Mouse (Mus musculus): ENCODE measurements around the gene Cfap206. TPM values are rescaled to one million over a fixed set of nuclear protein-coding genes. Genes with fewer than 3 reads are reported as not detected.
A peak's percentile ranks its signal among the peaks of the same experiment; 100 is the strongest.
"Not testable (repeated sequence)": the region's sequence is repeated elsewhere in the genome, so short reads cannot be mapped to it uniquely, and the experiment has no call there.

The Cfap206 gene
- polyA plus RNA-seq (2015; fragmentation: Nextera tagmentation; extraction: Ambion mirVana): not detected in 2 replicates

DNA sequence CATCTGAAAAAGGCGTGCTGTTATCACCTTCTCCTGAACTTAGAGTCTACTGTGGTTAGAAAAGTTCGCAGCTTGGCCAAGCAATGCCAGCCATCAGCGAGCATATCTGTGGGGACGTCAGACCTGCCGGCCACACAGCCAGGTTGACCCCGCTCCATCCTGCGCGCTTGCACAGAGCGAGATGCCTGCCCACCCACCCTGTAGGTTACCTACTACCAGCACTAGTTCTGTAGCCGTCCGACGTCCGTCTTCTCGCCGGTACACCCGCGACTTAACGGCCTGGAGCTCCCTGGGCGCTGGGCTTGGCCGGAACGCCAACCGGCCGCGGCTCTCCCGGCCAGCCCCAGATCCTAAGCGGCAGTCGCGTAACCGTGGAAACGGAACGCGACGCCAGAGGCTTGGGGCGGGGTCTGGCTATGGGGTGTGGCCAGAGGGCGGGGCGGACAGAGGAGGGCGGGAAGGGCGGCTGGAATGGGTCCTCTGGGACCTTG is at the start of gene Cfap206:
TSS of gene Cfap206 (minus strand) at position 356 of the 491 bp plus-strand sequence.
- ATAC-seq (ENCODE audit: insufficient number of reproducible peaks, low FRiP score, low TSS enrichment, low read depth): 0 out of 2 replicates have a peak, but pooled peaks have one; percentile 69
- no peak within 1 kb of the TSS for H3K9ac ChIP-seq
- 1% methylated on average over 38 of the region's 38 CpGs for WGBS

GRCm38 (mm10) chr4:34777677-34778527 is 47.9 kb upstream of the Cfap206 start, which contains the start of gene Smim8:
TSS of gene Smim8 (minus strand) at chr4:34778423.
- H3K36me3 ChIP-seq: no peaks in the 10 kb centered on the region
- H3K9ac ChIP-seq: peak within 1 kb of the TSS; percentile 47
- peak within 1 kb of the TSS; percentile 59 for H3K4me2 ChIP-seq
- H3K4me3 ChIP-seq: peak within 1 kb of the TSS; percentile 59
- WGBS: 5% methylated on average over 40 of the region's 40 CpGs
- no peaks in the 10 kb centered on the region for H3K4me1 ChIP-seq
- peak; percentile 87 for ATAC-seq (ENCODE audit: insufficient number of reproducible peaks, low FRiP score, low TSS enrichment, low read depth)
- H3K9me3 ChIP-seq: no peaks in the 10 kb centered on the region
- peak within 1 kb of the TSS; percentile 72; the same call in 1 of the 2 replicates for H3K27ac ChIP-seq
- no peaks in the 10 kb centered on the region for H3K27me3 ChIP-seq

More for the DNA sequence above, at the start of gene Cfap206:
- Histone ChIP-seq H3K27ac (no peak within 1 kb of the TSS), H3K36me3 (no peaks in the 10 kb centered on the region), H3K4me1 (peaks cover 6% of the 10 kb centered on the region; the same call in 1 of the 2 replicates), H3K9me3 (no peaks in the 10 kb centered on the region), H3K27me3 (peaks cover 5% of the 10 kb centered on the region), H3K4me3 (peak within 1 kb of the TSS; percentile 50), H3K4me2 (peak within 1 kb of the TSS; percentile 93)

- ATAC-seq (ENCODE audit: insufficient number of reproducible peaks, low FRiP score, low TSS enrichment, low read depth): no peak
- H3K4me3 ChIP-seq: no peak overlapping the region
- WGBS: 8% methylated on average over 8 of the region's 8 CpGs
Measured at GRCm38 (mm10) chr4:34771652-34772371, 41.8 kb upstream of the Cfap206 start.

GRCm38 (mm10) chr4:34756163-34756562 is 26.2 kb upstream of the Cfap206 start, which contains the start of gene Gm136:
TSS of gene Gm136 (minus strand) at chr4:34756263.
- WGBS: 83% methylated on average over 1 of the region's 1 CpGs
- ATAC-seq (ENCODE audit: insufficient number of reproducible peaks, low FRiP score, low TSS enrichment, low read depth): no peak

More at GRCm38 (mm10) chr4:34771652-34772371, 41.8 kb upstream of the Cfap206 start:
- no peak overlapping the region for H3K9ac ChIP-seq
- no peak overlapping the region for H3K27ac ChIP-seq
- H3K27me3 ChIP-seq: no peaks in the 10 kb centered on the region
- H3K9me3 ChIP-seq: no peaks in the 10 kb centered on the region
- no peaks in the 10 kb centered on the region for H3K4me1 ChIP-seq
- no peak overlapping the region for H3K4me2 ChIP-seq
- peaks cover 10% of the 10 kb centered on the region; the same call in 1 of the 2 replicates for H3K36me3 ChIP-seq

DNA sequence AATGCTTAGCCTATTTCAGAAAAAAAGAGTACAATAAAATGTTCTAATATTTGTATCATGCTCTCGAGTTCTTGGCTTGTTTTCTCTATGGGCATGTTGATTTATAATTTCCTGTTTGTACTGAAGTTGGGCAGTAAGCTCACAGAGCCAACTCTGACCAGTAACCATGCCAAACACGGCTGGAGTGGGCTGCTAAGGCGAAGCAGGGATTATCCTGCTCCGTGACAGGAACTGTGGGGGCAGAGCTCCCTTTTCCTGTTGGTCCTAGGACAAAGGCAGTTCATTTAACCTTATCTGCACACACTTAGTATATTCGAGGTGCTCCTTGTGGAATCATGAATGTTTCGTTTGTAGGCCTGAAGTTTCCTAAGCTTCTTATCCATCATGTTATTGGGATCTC is 19.2 kb upstream of the Cfap206 start:
- 48% methylated on average over 6 of the region's 6 CpGs for WGBS
- H3K4me3 ChIP-seq: no peak overlapping the region
- ATAC-seq (ENCODE audit: insufficient number of reproducible peaks, low FRiP score, low TSS enrichment, low read depth): no peak
- H3K9me3 ChIP-seq: no peaks in the 10 kb centered on the region
- no peaks in the 10 kb centered on the region for H3K4me1 ChIP-seq
- H3K27me3 ChIP-seq: no peaks in the 10 kb centered on the region
- H3K9ac ChIP-seq: no peak overlapping the region
- no peak overlapping the region for H3K27ac ChIP-seq
- no peaks in the 10 kb centered on the region for H3K36me3 ChIP-seq
- no peak overlapping the region for H3K4me2 ChIP-seq

More at GRCm38 (mm10) chr4:34756163-34756562, 26.2 kb upstream of the Cfap206 start, which contains the start of gene Gm136:
- Histone ChIP-seq H3K9me3 (no peaks in the 10 kb centered on the region), H3K9ac (no peak within 1 kb of the TSS), H3K4me1 (no peaks in the 10 kb centered on the region), H3K36me3 (no peaks in the 10 kb centered on the region), H3K4me2 (no peak within 1 kb of the TSS), H3K27me3 (no peaks in the 10 kb centered on the region), H3K4me3 (no peak within 1 kb of the TSS), H3K27ac (no peak within 1 kb of the TSS)

- Histone ChIP-seq H3K27me3 (peaks cover 5% of the 10 kb centered on the region), H3K9ac (no peak overlapping the region), H3K4me2 (no peak overlapping the region), H3K9me3 (no peaks in the 10 kb centered on the region), H3K4me1 (peaks cover 6% of the 10 kb centered on the region; the same call in 1 of the 2 replicates), H3K36me3 (no peaks in the 10 kb centered on the region), H3K4me3 (no peak overlapping the region), H3K27ac (no peak overlapping the region)
- ATAC-seq (ENCODE audit: insufficient number of reproducible peaks, low FRiP score, low TSS enrichment, low read depth): no peak
- WGBS: 77% methylated on average over 3 of the region's 3 CpGs
Measured at GRCm38 (mm10) chr4:34734461-34734860, 4.5 kb upstream of the Cfap206 start.

GRCm38 (mm10) chr4:34733415-34733814 is 3.4 kb upstream of the Cfap206 start:
- not testable (repeated sequence) for H3K27me3 ChIP-seq; H3K36me3 ChIP-seq; H3K9me3 ChIP-seq; H3K27ac ChIP-seq; H3K9ac ChIP-seq; H3K4me3 ChIP-seq; H3K4me2 ChIP-seq; ATAC-seq (ENCODE audit: insufficient number of reproducible peaks, low FRiP score, low TSS enrichment, low read depth); H3K4me1 ChIP-seq
- WGBS: 31% methylated on average over 2 of the region's 2 CpGs

DNA sequence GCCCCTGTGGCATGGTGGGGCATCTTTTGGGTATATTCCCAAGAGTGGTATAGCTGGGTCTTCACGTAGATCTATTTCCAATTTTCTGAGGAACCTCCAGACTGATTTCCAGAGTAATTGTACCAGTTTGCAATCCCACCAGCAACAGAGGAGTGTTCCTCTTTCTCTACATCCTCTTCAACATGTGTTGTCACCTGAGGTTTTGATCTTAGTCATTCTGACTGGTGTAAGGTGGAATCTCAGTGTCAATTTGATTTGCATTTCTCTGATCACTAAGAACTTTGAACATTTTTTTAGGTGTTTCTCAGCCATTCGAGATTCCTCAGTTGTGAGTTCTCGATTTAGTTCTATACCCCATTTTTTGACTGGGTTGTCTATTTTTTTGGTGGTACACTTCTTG is 4.3 kb downstream of the Cfap206 start:
- not testable (repeated sequence) for ATAC-seq (ENCODE audit: insufficient number of reproducible peaks, low FRiP score, low TSS enrichment, low read depth); H3K4me1 ChIP-seq; H3K4me2 ChIP-seq; H3K4me3 ChIP-seq; H3K9ac ChIP-seq; H3K27me3 ChIP-seq; H3K9me3 ChIP-seq; H3K36me3 ChIP-seq; H3K27ac ChIP-seq
- 85% methylated on average over 3 of the region's 3 CpGs for WGBS

DNA sequence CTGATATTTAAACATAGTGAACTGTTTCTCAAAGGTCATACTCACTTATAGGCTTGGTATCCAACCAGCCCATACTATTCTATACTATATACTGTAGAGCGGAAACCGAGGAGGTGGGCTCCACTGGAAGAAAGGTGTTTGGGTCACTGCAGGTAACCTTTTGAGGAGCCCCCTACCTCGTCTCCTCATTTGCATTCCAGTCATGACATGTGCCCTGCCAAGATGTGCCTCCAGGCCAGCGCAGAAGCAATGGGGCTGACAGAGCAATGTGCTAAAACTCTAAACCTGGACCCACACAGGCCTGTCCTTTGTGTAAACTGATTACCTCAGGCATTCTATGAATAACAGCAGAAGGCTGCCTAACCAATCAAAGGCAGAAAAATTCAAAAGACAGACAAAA is 5.7 kb downstream of the Cfap206 start:
- Histone ChIP-seq H3K27me3 (no peaks in the 10 kb centered on the region), H3K4me2 (no peak overlapping the region), H3K9ac (no peak overlapping the region), H3K4me1 (no peaks in the 10 kb centered on the region), H3K4me3 (no peak overlapping the region), H3K36me3 (no peaks in the 10 kb centered on the region), H3K9me3 (no peaks in the 10 kb centered on the region), H3K27ac (no peak overlapping the region)
- no peak for ATAC-seq (ENCODE audit: insufficient number of reproducible peaks, low FRiP score, low TSS enrichment, low read depth)
- 56% methylated on average over 4 of the region's 4 CpGs for WGBS

DNA sequence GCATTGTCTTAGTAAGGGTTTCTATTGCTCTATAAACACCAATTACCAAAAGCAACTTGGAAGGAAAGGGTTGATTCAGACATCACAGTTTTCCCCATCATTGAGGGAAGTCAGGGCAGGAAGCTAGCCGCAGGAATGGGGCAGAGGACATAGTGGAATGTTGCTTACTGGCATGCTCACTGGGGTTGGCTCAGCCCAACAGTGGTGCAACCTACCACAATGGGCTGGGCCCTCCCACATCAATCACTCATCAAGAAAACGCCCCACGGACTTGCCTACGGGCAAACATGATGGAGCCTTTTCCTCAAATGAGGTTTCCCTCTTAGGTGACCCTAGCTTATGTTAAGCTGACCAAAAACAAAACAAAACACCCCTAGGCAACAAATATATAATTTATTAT is 6.8 kb downstream of the Cfap206 start:
- Histone ChIP-seq H3K36me3 (no peaks in the 10 kb centered on the region), H3K4me1 (no peaks in the 10 kb centered on the region), H3K4me2 (no peak overlapping the region)

GRCm38 (mm10) chr4:34720127-34720895 is 9.7 kb downstream of the Cfap206 start:
- no peak overlapping the region for H3K4me3 ChIP-seq
- H3K36me3 ChIP-seq: no peaks in the 10 kb centered on the region
- no peaks in the 10 kb centered on the region for H3K4me1 ChIP-seq
- no peak overlapping the region for H3K4me2 ChIP-seq
- no peaks in the 10 kb centered on the region for H3K27me3 ChIP-seq
- no peaks in the 10 kb centered on the region for H3K9me3 ChIP-seq
- H3K9ac ChIP-seq: no peak overlapping the region
- no peak for ATAC-seq (ENCODE audit: insufficient number of reproducible peaks, low FRiP score, low TSS enrichment, low read depth)
- 87% methylated on average over 7 of the region's 7 CpGs for WGBS
- no peak overlapping the region for H3K27ac ChIP-seq

More for the DNA sequence above, 6.8 kb downstream of the Cfap206 start:
- Histone ChIP-seq H3K27me3 (no peaks in the 10 kb centered on the region), H3K4me3 (no peak overlapping the region), H3K9me3 (no peaks in the 10 kb centered on the region), H3K27ac (no peak overlapping the region), H3K9ac (no peak overlapping the region)
- no peak for ATAC-seq (ENCODE audit: insufficient number of reproducible peaks, low FRiP score, low TSS enrichment, low read depth)
- WGBS: 67% methylated on average over 4 of the region's 4 CpGs

Measured in limb, embryonic 15.5 days (tissue).